Mouse (Mus musculus): ENCODE results near the gene Smyd4.
"Not testable (repeated sequence)": the region's sequence is repeated elsewhere in the genome, so short reads cannot be mapped to it uniquely, and the experiment has no call there.

Gene Smyd4

DNA sequence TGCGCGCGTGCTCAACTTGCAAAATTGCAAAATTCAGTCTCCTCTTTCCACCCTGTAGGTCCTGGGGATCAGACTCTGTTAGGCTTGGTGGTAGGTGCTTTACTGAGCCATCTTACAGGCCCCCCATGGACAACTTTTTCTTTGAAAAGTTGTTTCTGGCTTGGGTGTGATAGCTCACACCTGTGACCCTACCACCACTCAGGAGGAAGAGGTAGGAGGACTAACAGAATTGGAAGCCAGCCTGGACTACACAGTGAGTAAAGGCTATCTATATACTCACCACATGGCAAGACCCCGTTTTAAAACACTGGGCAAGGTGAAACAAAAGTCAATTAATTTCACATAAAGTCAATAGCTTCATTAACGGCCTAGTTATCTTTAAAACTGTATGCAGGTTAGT lies 3.5 kb upstream of the Smyd4 start:
- DNase-seq (ENCODE audit: low read depth, low spot score), result no peak

- DNase-seq (ENCODE audit: low read depth, low spot score), result no peak
Observed at GRCm38 (mm10) chr11:75346556-75347187, 1.6 kb upstream of the Smyd4 start.

DNA sequence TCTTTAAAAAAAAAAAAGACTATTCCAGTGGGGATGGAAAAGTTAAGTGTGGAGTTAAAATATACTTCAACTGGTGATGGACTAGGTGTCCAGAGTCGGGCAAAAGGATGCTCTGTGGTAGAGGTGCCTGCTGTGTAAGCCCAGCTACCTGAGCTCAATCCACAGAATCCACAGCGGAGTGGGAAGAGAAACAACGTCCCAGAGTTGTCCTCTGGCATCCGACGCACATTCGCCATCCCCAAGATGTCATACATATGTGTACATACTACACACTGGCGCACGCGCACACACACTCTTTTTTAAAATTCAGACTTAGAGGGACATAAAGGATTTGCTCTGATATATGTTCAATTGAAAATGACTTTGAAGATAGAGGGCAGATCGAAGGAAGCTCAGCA lies 1.0 kb upstream of the Smyd4 start:
- no peak for DNase-seq (ENCODE audit: low read depth, low spot score)

- no peak for DNase-seq (ENCODE audit: low read depth, low spot score)
Observed at GRCm38 (mm10) chr11:75347596-75347995, 637 bp upstream of the Smyd4 start.

DNA sequence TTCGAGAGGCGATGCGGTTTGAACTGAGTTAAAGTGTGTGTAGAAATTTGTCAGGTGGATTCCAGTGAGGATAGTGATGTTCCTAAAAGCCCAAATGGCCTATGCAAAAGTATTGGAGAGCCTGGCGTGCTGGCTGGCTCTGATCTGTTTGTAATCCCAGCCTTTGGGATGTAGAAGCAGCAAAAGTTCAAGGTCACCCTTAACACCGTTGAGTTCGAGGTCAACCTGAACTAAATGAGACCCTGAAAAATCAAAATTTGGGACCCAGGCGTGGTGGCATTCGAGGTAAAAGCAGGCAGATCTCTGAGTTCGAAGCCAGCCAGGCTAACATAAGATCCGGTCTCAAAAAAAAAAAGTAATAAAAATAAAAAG lies 643 bp downstream of the Smyd4 start:
- DNase-seq (ENCODE audit: low read depth, low spot score), result no peak

GRCm38 (mm10) chr11:75351225-75351624 lies 3.0 kb downstream of the Smyd4 start:
- no peak for DNase-seq (ENCODE audit: low read depth, low spot score)

DNA sequence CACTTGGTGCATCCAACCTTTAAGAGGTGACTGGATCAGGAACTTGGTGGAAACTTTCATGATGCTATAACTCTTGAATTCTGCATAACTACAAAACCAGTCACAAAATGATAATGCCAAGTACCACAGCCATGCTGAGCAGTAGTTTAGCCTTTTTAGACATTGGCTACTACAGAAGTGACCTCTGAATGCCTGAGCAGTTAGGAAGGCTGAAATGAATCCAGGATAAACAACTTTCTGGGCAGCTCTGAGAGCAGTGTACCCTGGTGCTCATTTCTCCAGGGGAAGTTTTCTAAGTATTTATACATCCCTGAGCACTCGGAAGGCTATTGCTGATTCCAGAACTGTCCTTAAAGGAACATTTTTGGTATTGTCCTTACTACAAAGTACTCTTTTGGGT lies 7.2 kb downstream of the Smyd4 start:
- peak; percentile 27 for DNase-seq (ENCODE audit: low read depth, low spot score)

DNA sequence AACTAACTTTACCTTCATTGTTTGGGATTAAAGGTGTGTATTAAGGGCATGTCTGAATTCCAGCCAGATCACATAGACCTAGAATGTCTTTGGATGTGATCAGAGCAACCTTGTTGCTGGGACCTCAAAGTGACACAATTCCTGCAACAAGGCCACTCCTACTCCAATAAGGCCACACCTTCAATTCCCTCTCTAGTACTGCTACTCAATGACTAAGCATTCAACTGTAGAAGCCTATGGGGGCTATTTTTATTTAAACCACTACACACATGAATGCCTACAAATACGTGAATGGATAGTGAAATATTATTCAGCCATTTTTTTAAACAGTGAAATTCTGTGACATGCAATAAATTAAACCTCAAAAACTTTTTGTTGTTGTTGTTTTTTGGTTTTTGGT lies 28.9 kb downstream of the Smyd4 start:
- no peak for DNase-seq (ENCODE audit: low read depth, low spot score)

- DNase-seq (ENCODE audit: low read depth, low spot score), result not testable (repeated sequence)
Observed at GRCm38 (mm10) chr11:75378786-75379185, 30.6 kb downstream of the Smyd4 start.

GRCm38 (mm10) chr11:75383529-75383928 lies 35.3 kb downstream of the Smyd4 start:
- not testable (repeated sequence) for DNase-seq (ENCODE audit: low read depth, low spot score)

GRCm38 (mm10) chr11:75395611-75396010 lies 47.4 kb downstream of the Smyd4 start:
- DNase-seq (ENCODE audit: low read depth, low spot score), result no peak

DNA sequence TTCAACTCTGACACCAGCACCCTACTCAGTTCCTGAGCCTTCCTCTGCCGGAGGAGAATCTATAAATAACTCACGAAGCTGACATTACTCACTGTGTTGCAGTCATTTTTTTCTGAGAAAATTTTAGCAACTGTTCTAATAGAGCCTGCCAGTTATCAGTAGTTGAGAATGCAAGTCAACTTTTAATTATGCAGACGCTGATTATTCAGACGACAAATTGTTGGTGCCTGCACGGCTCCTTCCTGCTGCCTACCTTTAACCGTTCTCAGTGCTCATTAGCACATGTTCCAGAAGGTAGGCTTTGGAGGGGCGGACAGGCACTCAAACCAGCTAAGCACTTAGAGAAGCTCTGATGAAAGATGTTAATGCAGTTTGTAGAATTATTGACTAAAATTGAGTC lies 49.2 kb downstream of the Smyd4 start:
- DNase-seq (ENCODE audit: low read depth, low spot score), result no peak

- no peak for DNase-seq (ENCODE audit: low read depth, low spot score)
Observed at GRCm38 (mm10) chr11:75399411-75399841, 51.2 kb downstream of the Smyd4 start.

GRCm38 (mm10) chr11:75400099-75400498 lies 51.9 kb downstream of the Smyd4 start:
- DNase-seq (ENCODE audit: low read depth, low spot score), result no peak

GRCm38 (mm10) chr11:75402271-75402690 lies 54.0 kb downstream of the Smyd4 start:
- peak; percentile 83 for DNase-seq (ENCODE audit: low read depth, low spot score)

DNA sequence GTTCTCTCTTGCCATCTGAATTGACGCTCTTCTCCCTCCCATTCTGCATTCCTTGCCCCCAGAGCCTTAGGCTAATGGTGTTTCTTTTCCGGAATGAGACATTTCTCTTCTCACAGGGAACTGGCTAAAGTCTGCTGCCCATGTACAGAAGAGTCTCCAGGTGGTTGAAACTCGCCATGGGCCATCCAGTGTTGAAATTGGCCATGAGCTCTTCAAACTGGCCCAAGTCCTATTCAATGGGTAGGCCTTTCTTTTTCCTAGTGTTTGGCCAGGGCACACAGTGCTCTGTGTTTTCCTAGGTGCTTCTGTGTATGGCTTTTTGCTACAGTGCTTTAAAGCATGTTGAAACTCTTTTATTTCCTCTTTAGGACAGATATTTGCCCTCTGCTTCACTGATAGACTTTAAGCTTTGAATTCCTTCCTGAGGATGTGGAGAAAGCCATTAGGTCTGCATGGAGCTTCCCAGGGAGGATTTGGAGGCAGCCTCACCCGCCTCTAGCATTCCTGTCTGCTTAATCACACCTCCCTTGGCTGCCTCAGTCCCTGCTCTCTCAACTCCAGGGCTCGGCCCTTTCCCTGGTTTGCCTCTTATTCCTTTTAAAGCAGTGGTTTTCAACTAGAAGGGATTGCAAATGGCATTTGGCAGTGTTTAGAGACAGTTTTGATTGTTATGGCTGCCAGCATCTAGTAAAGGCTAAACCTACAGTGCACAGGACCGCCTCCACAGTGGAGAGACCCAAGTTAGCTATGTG lies 55.2 kb downstream of the Smyd4 start:
- DNase-seq (ENCODE audit: low read depth, low spot score), result peak; percentile 64

DNA sequence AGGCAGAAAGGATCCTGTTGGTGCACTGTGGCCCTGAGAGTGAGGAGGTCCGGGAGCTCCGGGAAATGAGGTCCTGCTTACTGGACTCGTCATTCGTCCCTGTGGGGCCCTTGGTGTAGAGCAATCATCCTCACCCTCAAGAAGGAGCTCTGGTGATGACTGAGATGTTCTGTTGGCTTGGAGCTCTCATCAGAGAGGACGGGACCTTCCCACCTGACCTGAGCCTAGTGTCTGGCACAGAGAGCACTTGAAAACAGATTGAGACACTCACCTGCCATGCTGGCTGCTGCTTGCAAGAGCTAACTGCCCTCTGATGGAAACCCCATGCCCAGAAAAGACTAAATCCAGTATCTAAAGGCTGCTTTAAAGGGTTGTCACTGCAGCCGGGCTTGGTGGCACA lies 56.6 kb downstream of the Smyd4 start:
- DNase-seq (ENCODE audit: low read depth, low spot score), result no peak

- no peak for DNase-seq (ENCODE audit: low read depth, low spot score)
Observed at GRCm38 (mm10) chr11:75406104-75406503, 57.9 kb downstream of the Smyd4 start.

- DNase-seq (ENCODE audit: low read depth, low spot score), result no peak
Observed at GRCm38 (mm10) chr11:75406865-75407264, 58.6 kb downstream of the Smyd4 start.

DNA sequence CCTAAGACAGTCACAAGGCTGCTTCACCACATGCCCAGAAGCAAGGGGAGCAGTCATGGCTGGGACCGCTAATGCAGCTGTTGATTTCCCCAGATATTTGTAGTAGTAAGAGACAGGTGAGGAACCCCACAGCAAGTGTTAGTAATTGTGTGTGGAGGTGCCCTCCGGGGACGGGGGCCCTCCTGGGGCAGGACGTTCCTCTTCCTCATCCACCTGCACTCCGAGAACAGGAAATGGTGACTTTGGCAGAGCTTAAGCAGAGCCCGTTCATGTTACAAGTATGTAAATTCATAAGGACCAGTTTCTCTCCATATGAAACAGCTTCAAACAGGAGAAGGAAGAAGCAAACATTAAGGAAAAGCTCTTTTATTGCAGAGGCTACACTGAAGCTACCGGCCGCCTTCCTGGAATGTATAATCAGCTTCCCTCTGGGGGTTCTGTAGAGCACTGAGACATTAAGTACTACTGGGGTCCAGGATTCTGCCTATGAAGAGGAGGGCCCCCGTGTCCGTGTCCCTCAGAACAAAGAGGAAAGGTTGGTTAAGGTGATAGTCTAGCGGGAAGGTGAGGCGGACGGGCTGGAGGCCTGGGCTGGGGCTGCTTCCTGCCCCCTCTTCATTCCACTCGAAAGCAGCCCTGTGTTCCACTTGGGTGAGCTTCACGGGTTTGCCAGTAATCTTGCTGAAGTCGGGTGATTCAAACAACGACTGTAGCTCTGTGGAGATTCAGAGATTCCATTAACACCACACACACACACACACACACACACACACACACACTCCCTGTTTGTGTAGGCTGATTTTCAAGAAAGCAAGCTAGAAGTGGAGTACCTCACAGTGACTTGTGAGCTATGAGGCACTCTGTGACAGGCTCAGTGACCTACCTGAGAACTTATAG lies 61.7 kb downstream of the Smyd4 start:
- no peak for DNase-seq (ENCODE audit: low read depth, low spot score)

DNA sequence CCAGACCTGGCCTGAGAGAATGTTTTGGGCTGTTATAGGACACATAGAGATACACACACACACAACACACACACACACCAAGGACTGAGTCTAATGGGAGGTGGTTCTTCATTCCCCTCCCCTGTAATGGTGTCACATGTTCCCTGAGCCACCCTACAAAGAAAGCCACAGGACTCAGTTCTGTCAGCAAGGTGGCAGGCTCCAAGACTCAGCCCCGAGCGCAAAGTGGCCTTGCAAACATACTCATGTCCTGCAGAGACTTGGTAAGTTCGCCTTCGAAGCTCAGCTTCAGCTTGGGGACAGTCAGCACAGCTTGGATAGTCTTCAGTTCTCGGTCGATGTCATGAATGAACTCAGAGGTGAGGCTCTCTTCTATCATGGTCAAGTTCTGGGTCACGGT lies 62.4 kb downstream of the Smyd4 start:
- no peak for DNase-seq (ENCODE audit: low read depth, low spot score)

DNA sequence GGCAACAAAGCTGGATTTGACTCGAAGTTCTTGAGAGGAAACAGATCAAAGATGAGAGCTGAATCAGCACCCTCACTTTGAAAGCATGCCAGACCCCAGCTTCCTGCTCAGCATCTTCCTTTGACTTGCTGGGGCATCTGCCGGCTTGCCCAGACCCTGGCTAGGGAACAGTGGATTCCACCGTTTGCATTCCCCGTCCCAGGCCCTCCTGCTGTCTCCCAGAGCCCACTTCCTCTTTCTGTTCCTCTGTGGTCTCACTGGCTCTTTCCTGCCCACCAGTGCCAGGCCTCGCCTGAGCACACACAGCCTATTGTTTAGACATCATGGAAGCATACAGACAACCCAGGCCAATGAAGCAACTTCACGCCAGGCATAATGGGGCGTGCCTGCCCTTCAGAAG lies 66.9 kb downstream of the Smyd4 start:
- peak; percentile 56 for DNase-seq (ENCODE audit: low read depth, low spot score)

All from skeletal muscle tissue, adult 2 months (tissue).